Mouse (Mus musculus): ENCODE results near the gene G6pc3. TPM values are rescaled to one million over a fixed set of nuclear protein-coding genes. Genes with fewer than 3 reads are reported as not detected.
A peak's percentile ranks its signal among the peaks of the same experiment; 100 is the strongest.
"Not testable (repeated sequence)": the region's sequence is repeated elsewhere in the genome, so short reads cannot be mapped to it uniquely, and the experiment has no call there.

The G6pc3 gene
- 35.6 and 36.1 TPM in 2 replicates for polyA plus RNA-seq (2015; fragmentation: Nextera tagmentation; extraction: Ambion mirVana)

DNA sequence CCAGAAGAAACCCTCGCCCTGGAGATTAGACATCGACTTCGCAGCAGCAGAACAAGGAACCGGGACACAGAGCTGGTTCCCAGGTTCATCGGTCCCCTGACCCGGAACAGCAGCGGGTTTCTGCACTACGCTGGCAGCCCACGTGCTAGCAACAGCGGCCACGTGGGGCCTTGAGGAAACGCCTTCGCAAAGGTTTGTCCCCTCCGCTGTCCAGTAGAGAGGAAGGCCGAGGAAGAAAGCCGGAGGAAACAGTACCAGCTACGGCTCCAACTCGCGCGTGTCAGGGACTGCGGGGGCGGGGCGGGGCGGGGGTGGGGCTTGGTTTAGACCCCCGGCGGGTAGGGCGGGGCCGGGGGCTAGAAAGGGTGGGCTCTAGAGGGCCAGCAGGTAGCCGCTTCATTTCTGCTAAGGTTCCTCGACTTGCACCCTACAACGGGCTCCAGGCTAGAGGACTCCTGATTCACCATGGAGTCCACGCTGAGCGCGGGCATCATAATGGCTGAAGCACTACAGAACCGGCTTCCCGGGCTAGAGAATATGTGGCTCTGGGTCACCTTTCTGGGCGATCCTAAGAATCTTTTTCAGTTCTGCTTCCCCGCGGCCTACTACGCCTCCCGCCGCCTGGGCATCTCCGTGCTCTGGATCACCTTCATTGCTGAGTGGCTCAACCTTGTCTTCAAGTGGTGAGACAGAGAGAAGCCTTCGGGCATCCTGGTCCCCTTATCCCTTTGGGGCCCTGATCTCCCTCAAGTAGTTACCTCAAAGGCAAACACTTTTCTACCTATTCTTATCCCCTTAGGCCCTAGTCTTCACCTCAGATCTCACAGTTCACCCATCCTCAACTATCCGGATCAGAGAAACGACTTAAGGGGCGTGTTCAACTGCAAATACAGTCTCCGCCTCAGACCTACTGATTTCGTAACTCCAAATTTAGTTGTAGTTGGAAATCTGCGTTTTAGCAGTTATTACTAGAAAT lies at the start of gene G6pc3:
G6pc3 (plus strand) TSS at position 160 of the 976 bp plus-strand sequence.
- 2% methylated on average over 50 of the region's 50 CpGs for WGBS
- H3K4me3 ChIP-seq = peak within 1 kb of the TSS; percentile 70
- peak within 1 kb of the TSS; percentile 91 for H3K4me2 ChIP-seq (replicated peaks)
- H3K9me3 ChIP-seq = no peaks in the 10 kb centered on the region
- H3K36me3 ChIP-seq = peaks cover 24% of the 10 kb centered on the region
- peak within 1 kb of the TSS; percentile 69 for H3K27ac ChIP-seq
- H3K27me3 ChIP-seq = no peaks in the 10 kb centered on the region
- H3K9ac ChIP-seq = peak within 1 kb of the TSS; percentile 79
- peaks cover 19% of the 10 kb centered on the region for H3K4me1 ChIP-seq
- peak; percentile 89 for ATAC-seq (ENCODE audit: low FRiP score, low read depth)

DNA sequence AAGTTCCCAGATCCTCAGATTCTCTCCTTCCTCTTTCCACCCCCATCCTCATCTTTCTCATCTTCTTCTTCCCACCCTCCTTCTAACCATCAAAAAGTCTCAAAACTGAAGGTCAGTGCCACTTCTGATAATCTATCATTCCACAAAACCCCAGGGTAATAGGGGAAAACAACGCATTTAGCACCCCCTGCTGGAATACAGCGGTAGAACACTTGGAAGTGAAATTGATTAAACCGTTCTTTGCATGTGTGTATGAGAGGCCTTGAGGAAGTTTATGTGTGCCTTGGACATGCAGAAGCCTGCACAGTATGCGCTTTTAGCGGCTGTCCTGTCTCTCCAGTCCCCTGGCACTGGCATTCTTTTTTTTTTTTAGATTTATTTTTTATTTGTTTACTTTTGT lies 48.9 kb upstream of the G6pc3 start:
- no peak overlapping the region for H3K9ac ChIP-seq
- no peaks in the 10 kb centered on the region for H3K36me3 ChIP-seq
- H3K9me3 ChIP-seq = no peaks in the 10 kb centered on the region
- no peak for ATAC-seq (ENCODE audit: low FRiP score, low read depth)
- no peak overlapping the region for H3K4me2 ChIP-seq (replicated peaks)
- no peak overlapping the region for H3K27ac ChIP-seq
- peaks cover 36% of the 10 kb centered on the region for H3K27me3 ChIP-seq
- 2% methylated on average over 5 of the region's 5 CpGs for WGBS
- no peak overlapping the region for H3K4me3 ChIP-seq
- peaks cover 9% of the 10 kb centered on the region for H3K4me1 ChIP-seq

DNA sequence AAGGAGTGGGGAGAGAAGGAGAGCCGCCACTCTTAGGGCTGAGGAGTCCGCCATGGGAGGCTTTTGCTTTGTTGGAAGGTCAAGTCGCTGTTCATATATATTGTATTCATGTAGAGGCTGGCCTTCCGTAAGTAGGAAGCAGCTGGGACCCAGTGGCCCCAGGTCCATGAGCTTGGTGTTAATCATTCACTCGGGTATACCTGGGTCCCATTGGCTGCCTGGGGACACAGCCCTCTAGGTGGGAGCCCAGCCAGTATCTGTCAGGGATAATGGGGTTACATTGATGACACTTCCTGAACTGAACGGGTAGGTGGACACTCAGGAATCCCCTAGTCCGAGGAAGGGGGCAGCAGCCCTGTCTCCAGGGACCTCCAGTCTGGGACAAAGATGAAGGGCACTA lies 47.1 kb upstream of the G6pc3 start:
- H3K4me3 ChIP-seq = no peak overlapping the region
- no peaks in the 10 kb centered on the region for H3K9me3 ChIP-seq
- no peaks in the 10 kb centered on the region for H3K36me3 ChIP-seq
- peaks cover 54% of the 10 kb centered on the region for H3K27me3 ChIP-seq
- peaks cover 20% of the 10 kb centered on the region for H3K4me1 ChIP-seq
- H3K27ac ChIP-seq = no peak overlapping the region
- no peak overlapping the region for H3K4me2 ChIP-seq (replicated peaks)
- 75% methylated on average over 7 of the region's 7 CpGs for WGBS
- H3K9ac ChIP-seq = no peak overlapping the region
- ATAC-seq (ENCODE audit: low FRiP score, low read depth) = no peak; the same call in 1 of the 2 replicates

DNA sequence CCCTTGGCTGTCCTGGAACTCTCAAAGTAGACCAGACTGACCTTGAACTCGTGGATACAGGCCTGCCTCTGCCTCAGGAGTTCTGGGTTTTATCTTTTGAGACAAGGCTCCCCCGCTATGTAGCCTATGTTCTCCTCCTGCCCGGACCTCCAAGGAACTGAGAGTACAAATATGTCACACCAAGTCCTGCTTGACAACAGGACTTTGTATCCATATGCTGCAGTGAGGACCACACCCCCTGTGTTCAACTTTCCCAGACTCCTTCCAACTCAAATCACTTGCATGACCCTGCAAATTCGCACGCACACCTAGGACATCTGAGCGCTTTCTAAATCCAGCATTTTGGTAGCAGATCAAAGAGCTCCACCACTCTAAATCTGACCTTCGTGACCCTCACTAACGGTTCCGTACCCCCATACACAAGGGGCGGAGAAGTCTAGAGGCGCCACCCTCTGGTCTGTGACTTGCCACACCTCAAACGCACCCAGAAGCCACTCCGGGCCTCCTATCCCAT lies 44.4 kb upstream of the G6pc3 start:
- peak overlapping the region; percentile 40 for H3K4me3 ChIP-seq
- 17% methylated on average over 13 of the region's 13 CpGs for WGBS
- H3K27me3 ChIP-seq = peaks cover 77% of the 10 kb centered on the region
- H3K4me1 ChIP-seq = peaks cover 26% of the 10 kb centered on the region
- no peak overlapping the region for H3K27ac ChIP-seq
- no peaks in the 10 kb centered on the region for H3K36me3 ChIP-seq
- no peaks in the 10 kb centered on the region for H3K9me3 ChIP-seq
- ATAC-seq (ENCODE audit: low FRiP score, low read depth) = no peak
- H3K4me2 ChIP-seq (replicated peaks) = peak overlapping the region; percentile 66
- H3K9ac ChIP-seq = no peak overlapping the region

DNA sequence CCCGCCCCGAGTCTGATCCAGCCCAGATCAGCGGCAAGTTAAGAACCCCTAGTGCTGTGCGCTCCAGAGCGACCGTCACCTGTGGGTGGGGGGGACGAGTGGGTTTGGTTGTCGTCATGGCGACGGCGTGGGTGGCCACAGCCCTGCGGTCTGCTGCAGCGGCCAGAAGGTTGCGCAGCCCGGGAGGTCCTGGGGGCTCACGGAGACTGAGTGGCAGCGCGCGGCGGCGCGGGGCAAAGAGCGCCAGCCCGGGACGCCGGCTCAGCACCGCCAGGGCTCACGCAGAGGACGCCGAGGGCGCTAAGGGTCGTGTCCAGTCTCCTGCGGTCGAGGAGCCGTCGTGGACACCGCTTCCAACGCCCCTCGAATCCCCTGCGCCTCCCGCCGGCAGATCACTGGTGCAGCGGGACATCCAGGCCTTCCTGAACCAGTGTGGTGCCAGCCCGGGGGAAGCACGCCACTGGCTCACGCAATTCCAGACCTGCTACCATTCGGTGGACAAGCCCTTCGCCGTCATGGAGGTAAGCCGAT lies 43.9 kb upstream of the G6pc3 start, which contains the start of gene Nags:
Nags (plus strand) TSS at position 43 of the 531 bp plus-strand sequence.
- peaks cover 26% of the 10 kb centered on the region for H3K4me1 ChIP-seq
- no peak for ATAC-seq (ENCODE audit: low FRiP score, low read depth)
- H3K27me3 ChIP-seq = peaks cover 78% of the 10 kb centered on the region
- peak within 1 kb of the TSS; percentile 40 for H3K4me3 ChIP-seq
- no peaks in the 10 kb centered on the region for H3K9me3 ChIP-seq
- no peak within 1 kb of the TSS for H3K27ac ChIP-seq
- no peak within 1 kb of the TSS for H3K9ac ChIP-seq
- WGBS = 1% methylated on average over 50 of the region's 50 CpGs
- peak within 1 kb of the TSS; percentile 66 for H3K4me2 ChIP-seq (replicated peaks)
- no peaks in the 10 kb centered on the region for H3K36me3 ChIP-seq

DNA sequence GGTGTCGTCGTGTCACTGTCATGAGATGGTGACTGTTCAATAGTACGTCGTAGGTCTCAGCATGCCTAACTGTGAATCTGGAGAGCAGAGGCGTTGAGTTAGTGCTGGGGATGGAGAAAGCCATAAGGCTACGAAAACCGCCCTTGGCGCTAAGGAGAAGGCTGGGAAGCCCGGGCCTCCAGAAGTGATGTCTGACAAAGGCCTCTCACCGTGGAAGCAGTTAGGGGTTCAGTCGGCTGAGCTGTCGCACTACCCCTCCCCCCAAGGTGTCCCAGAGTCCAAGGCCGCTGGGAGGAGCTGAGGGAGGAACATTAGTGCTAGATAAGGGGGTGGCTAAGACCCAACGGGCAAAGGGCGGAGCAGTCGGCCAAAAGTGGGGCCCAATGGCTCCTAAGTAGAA lies 43.4 kb upstream of the G6pc3 start:
- Histone ChIP-seq H3K36me3 (no peaks in the 10 kb centered on the region), H3K4me1 (peaks cover 26% of the 10 kb centered on the region), H3K9me3 (no peaks in the 10 kb centered on the region), H3K4me3 (peak overlapping the region; percentile 40), H3K4me2 (replicated peaks) (peak overlapping the region; percentile 66), H3K9ac (no peak overlapping the region), H3K27ac (no peak overlapping the region), H3K27me3 (peaks cover 78% of the 10 kb centered on the region)
- WGBS = 5% methylated on average over 16 of the region's 16 CpGs
- ATAC-seq (ENCODE audit: low FRiP score, low read depth) = no peak

DNA sequence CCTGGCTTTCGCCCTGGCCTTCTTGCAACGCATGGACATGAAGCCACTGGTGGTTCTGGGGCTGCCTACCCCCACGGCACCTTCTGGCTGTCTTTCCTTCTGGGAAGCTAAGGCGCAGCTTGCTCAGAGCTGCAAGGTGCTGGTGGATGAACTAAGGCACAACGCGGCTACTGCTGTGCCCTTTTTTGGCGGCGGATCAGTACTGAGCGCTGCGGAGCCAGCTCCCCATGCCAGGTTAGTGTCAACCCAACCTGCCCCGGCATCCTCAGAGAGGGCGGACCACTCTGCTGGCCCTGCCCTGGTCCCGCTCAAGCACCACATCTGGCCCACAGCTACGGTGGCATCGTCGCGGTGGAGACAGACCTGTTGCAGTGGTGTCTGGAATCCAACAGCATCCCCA lies 42.9 kb upstream of the G6pc3 start:
- Histone ChIP-seq H3K27me3 (peaks cover 78% of the 10 kb centered on the region), H3K9me3 (no peaks in the 10 kb centered on the region), H3K4me3 (peak overlapping the region; percentile 40; the same call in 1 of the 2 replicates), H3K4me1 (peaks cover 26% of the 10 kb centered on the region), H3K9ac (no peak overlapping the region), H3K4me2 (replicated peaks) (0 out of 2 replicates have a peak overlapping the region, but pooled peaks have one; percentile 66), H3K36me3 (no peaks in the 10 kb centered on the region), H3K27ac (no peak overlapping the region)
- 9% methylated on average over 17 of the region's 17 CpGs for WGBS
- no peak for ATAC-seq (ENCODE audit: low FRiP score, low read depth)

DNA sequence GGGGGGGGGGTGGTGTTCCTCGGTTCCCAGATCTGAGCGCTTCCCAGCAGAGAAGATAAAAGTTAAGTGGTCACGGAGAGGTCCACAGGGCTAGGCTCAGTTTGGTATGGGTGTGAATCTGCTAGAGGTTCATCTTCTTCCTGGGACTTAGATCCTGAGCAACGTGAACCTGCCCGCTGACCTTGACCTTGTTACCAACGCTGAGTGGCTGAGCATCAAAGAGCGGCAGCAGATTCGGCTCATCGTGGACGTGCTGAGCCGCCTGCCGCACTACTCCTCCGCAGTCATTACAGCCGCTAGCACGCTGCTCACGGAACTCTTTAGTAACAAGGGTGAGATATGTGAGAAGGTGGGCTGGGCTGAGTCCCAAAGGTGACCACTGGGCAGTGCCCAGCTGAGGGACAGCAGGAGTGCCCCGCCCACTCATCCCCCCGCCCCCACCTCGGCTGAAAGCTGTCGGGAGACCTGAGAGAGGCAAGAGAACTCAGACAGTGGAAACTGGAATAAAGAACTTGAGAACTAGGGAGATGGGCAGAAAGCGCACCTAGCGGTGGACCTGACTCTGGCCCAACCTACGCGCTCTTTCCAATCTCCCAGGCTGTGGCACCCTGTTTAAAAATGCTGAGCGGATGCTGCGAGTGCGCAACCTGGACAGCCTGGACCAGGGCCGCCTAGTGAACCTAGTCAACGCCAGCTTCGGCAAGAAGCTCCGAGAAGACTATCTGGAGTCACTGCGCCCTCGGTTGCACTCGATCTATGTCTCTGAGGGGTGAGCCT lies 42.0 kb upstream of the G6pc3 start:
- no peak overlapping the region for H3K27ac ChIP-seq
- H3K4me3 ChIP-seq = peak overlapping the region; percentile 26
- peak overlapping the region; percentile 47 for H3K4me2 ChIP-seq (replicated peaks)
- 0 out of 2 replicates have a peak overlapping the region, but pooled peaks have one; percentile 48 for H3K9ac ChIP-seq
- H3K27me3 ChIP-seq = peaks cover 77% of the 10 kb centered on the region
- no peak for ATAC-seq (ENCODE audit: low FRiP score, low read depth)
- H3K36me3 ChIP-seq = peaks cover 6% of the 10 kb centered on the region
- peaks cover 26% of the 10 kb centered on the region for H3K4me1 ChIP-seq
- 13% methylated on average over 34 of the region's 34 CpGs for WGBS
- no peaks in the 10 kb centered on the region for H3K9me3 ChIP-seq

DNA sequence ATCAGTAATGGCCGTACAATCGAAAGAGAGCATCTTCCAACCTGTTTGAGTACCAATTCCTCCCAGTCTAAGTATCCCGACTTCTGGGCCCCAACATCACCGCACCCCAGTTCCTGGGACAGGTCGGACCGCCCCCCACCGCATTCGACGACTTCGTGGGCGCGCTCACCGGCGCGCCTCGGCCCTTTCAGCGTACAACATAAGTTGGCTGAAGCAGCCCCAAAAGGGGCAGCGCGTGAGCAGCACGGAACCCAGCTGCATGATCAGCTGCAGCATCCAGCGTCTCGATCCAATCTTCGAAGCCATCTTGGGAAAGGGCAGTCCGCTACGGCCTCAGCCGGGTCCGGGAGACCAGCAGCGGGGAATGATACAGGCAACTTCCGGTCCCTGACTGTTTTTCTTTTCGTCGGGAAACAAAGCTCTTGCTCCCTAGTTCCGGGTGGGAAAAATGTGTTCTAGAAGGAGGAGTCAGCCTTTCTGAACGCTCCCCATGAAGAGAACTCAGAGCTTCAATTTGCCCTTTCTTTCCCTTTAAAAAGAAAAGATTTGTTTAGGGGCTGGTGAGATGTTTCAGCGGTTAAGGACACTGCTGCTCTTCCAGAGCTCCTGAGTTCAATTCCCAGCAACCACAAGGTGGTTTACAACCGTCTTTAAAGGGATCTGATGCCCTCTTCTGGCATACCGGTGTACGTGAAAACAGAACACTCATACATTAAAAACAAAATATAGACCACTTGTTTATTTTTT lies 33.2 kb upstream of the G6pc3 start, which contains the start of gene Tmem101:
Tmem101 (minus strand) TSS at position 366 of the 747 bp plus-strand sequence.
- Histone ChIP-seq H3K27me3 (no peaks in the 10 kb centered on the region), H3K9ac (peak within 1 kb of the TSS; percentile 85), H3K4me2 (replicated peaks) (peak within 1 kb of the TSS; percentile 86), H3K27ac (peak within 1 kb of the TSS; percentile 75; the same call in 1 of the 2 replicates), H3K36me3 (peaks cover 39% of the 10 kb centered on the region), H3K4me1 (peaks cover 8% of the 10 kb centered on the region), H3K9me3 (no peaks in the 10 kb centered on the region), H3K4me3 (peak within 1 kb of the TSS; percentile 67)
- WGBS = under 1% methylated on average over 37 of the region's 37 CpGs
- peak; percentile 82 for ATAC-seq (ENCODE audit: low FRiP score, low read depth)

DNA sequence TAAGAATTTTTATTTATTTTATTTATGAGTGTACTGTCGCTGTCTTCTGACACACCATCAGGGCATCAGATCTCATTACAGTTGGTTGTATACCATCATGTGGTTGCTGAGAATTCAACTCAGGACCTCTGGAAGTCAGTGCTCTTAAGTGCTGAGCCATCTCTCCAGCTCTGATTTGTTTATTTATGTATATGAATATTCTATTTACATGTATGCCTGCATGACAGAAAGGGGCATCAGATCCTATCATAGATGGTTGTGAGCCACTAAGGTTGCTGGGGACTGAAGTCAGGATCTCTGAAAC lies 32.7 kb upstream of the G6pc3 start:
- H3K36me3 ChIP-seq = peaks cover 45% of the 10 kb centered on the region
- H3K27ac ChIP-seq = no peak overlapping the region
- H3K4me1 ChIP-seq = peaks cover 8% of the 10 kb centered on the region
- WGBS = 7% methylated on average over 1 of the region's 1 CpGs
- no peaks in the 10 kb centered on the region for H3K27me3 ChIP-seq
- H3K9ac ChIP-seq = no peak overlapping the region
- H3K9me3 ChIP-seq = no peaks in the 10 kb centered on the region
- no peak for ATAC-seq (ENCODE audit: low FRiP score, low read depth)
- peak overlapping the region; percentile 86 for H3K4me2 ChIP-seq (replicated peaks)
- H3K4me3 ChIP-seq = peak overlapping the region; percentile 67; the same call in 1 of the 2 replicates

DNA sequence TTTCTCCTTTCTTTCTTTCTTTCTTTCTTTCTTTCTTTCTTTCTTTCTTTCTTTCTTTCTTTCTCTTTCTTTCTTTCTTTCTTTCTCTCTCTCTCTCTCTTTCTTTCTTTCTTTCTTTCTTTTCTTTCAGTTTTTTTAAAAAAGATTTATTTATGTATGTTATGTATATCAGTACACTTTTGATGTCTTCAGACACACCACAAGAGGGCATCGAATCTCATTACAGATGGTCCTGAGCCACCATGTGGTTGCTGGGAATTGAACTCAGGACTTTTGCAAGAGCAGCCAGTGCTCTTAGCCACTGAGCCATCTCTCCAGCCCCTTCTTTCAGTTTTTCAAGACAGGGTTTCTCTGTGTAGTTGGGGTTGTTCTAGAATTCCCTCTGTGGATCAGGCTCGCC lies 31.4 kb upstream of the G6pc3 start:
- not testable (repeated sequence) for H3K9ac ChIP-seq; ATAC-seq (ENCODE audit: low FRiP score, low read depth); H3K4me3 ChIP-seq; H3K9me3 ChIP-seq; H3K27ac ChIP-seq; H3K4me2 ChIP-seq (replicated peaks); H3K4me1 ChIP-seq; H3K27me3 ChIP-seq
- peaks cover 43% of the 10 kb centered on the region for H3K36me3 ChIP-seq
- 82% methylated on average over 2 of the region's 2 CpGs for WGBS
